Mouse (Mus musculus) CH12.LX (cell line): ENCODE measurements at regions not wholly inside any gene's neighbourhood (a gene's known extent, or its start where the extent isn't known, plus 50 kb on each side); places are given as distances from the start of the nearest gene placed in this dataset.

Source experiments
- CTCF ChIP-seq, 2 experiments: IDR thresholded peaks in 1 of 2; conservative IDR thresholded peaks in 1 of 2; 2 replicates each; pipeline ENCODE4 v1.5.1; 2011 to 2012; ENCODE audit warnings: low read depth in 2 of 2, low read length in 2 of 2, improper control_type of control experiment in 1 of 2, inconsistent platforms in 1 of 2, mild to moderate bottlenecking in 1 of 2, moderate library complexity in 1 of 2
- E2F4 ChIP-seq: IDR thresholded peaks from 2 replicates; pipeline ENCODE4 v1.6.1; 2011; ENCODE audit warnings: low read depth, low read length, improper control_type of control experiment; ENCODE audit not compliant: insufficient replicate concordance
- EP300 ChIP-seq: IDR thresholded peaks from 2 replicates; pipeline ENCODE4 v1.6.1; 2011; ENCODE audit warnings: low read length, improper control_type of control experiment
- ETS1 ChIP-seq: conservative IDR thresholded peaks from 2 replicates; pipeline ENCODE4 v1.6.1; 2012; ENCODE audit warnings: low read depth, mild to moderate bottlenecking, inconsistent platforms, low read length, improper control_type of control experiment, moderate library complexity
- GABPA ChIP-seq: IDR thresholded peaks from 2 replicates; pipeline ENCODE4 v1.6.1; 2012; ENCODE audit warnings: low read depth, low read length, improper control_type of control experiment, inconsistent platforms; ENCODE audit not compliant: insufficient replicate concordance
- MAX ChIP-seq: IDR thresholded peaks from 2 replicates; pipeline ENCODE4 v1.6.1; 2011; ENCODE audit warnings: low read length, improper control_type of control experiment
- POLR2A ChIP-seq: IDR thresholded peaks from 2 replicates; pipeline ENCODE4 v1.6.1; 2011; ENCODE audit warnings: low read depth, mild to moderate bottlenecking, improper control_type of control experiment, low read length
- POLR2AphosphoS2 ChIP-seq: IDR thresholded peaks from 2 replicates; pipeline ENCODE4 v1.6.1; 2011; ENCODE audit warnings: low read depth, low read length, improper control_type of control experiment
- USF1 ChIP-seq: IDR thresholded peaks from 2 replicates; pipeline ENCODE4 v1.6.1; 2014; ENCODE audit warnings: low read depth, mild to moderate bottlenecking, inconsistent platforms, low read length, improper control_type of control experiment
- ZNF384 ChIP-seq: IDR thresholded peaks from 2 replicates; pipeline ENCODE4 v1.6.1; 2012; ENCODE audit warnings: low read depth, low read length, improper control_type of control experiment, inconsistent platforms

GRCm38 (mm10) chr8:127855653-127856300, 502.6 kb upstream of the Nrp1 start:
- TF ChIP-seq ETS1 (no peak), EP300 (no peak), E2F4 (no peak), CTCF (conservative IDR thresholded peaks at IDR 0.05 in 1 of 2, IDR thresholded peaks at IDR 0.05 in 1 of 2; ENCODE audit: low read depth in 2 of 2, low read length in 2 of 2) (no peak), POLR2A (no peak), USF1 (no peak), ZNF384 (no peak), POLR2AphosphoS2 (no peak), GABPA (no peak), MAX (no peak)
